Mouse (Mus musculus) stomach, embryonic 14.5 days (tissue): ENCODE results near the gene Wiz. TPM values are rescaled to one million over a fixed set of nuclear protein-coding genes. Genes with fewer than 3 reads are reported as not detected.

Experiments used
- ATAC-seq: fragments of 200-750 bp; cut with Nextera tagmentation; 2 replicates; pipeline ENCODE4 v1.8.0; 2017; ENCODE audit warnings: low read depth, moderate TSS enrichment; ENCODE audit not compliant: insufficient number of reproducible peaks, insufficient read depth, low FRiP score
- H3K27ac ChIP-seq: fragments of 300-500 bp; sonication (generic); 2 replicates; pipeline ENCODE4 v1.5.1; 2014; ENCODE audit warnings: mild to moderate bottlenecking, low read length, moderate library complexity, mixed read lengths
- H3K27me3 ChIP-seq: fragments of 300-500 bp; sonication (generic); 2 replicates; pipeline ENCODE4 v1.6.1; 2014; ENCODE audit warnings: low read length, control low read depth, mixed read lengths; ENCODE audit not compliant: control insufficient read depth, insufficient read depth
- H3K36me3 ChIP-seq: fragments of 300-500 bp; sonication (generic); 2 replicates; pipeline ENCODE4 v1.6.1; 2014; ENCODE audit warnings: mild to moderate bottlenecking, control low read depth, low read length, moderate library complexity, mixed read lengths; ENCODE audit not compliant: control insufficient read depth, insufficient read depth
- H3K4me1 ChIP-seq: fragments of 300-500 bp; sonication (generic); 2 replicates; pipeline ENCODE4 v1.6.1; 2014; ENCODE audit warnings: low read length, control low read depth, mixed read lengths; ENCODE audit not compliant: control insufficient read depth, insufficient read depth
- H3K4me2 ChIP-seq: fragments of 300-500 bp; sonication (generic); replicated peaks from 2 replicates; pipeline ENCODE4 v1.6.1; 2014; ENCODE audit warnings: low read depth, low read length, control low read depth
- H3K4me3 ChIP-seq: fragments of 300-500 bp; sonication (generic); 2 replicates; pipeline ENCODE4 v1.5.1; 2014; ENCODE audit warnings: low read depth, low read length, control low read depth
- H3K9ac ChIP-seq: fragments of 300-500 bp; sonication (generic); replicated peaks from 2 replicates; pipeline ENCODE4 v1.6.1; 2014; ENCODE audit warnings: low read depth, mild to moderate bottlenecking, control low read depth, low read length, moderate library complexity, mixed read lengths
- H3K9me3 ChIP-seq: fragments of 300-500 bp; sonication (generic); 2 replicates; pipeline ENCODE4 v1.6.1; 2016; ENCODE audit warnings: low read depth, low read length, control low read depth; ENCODE audit not compliant: control insufficient read depth
- WGBS: fragments of 180-500 bp; shearing (Covaris S2); extraction: QIAGEN DNeasy Blood & Tissue Kit; methylation state at CpG from one replicate; pipeline ENCODE4 v1.1.7; 2014; 5-methylcytosine and 5-hydroxymethylcytosine counted together
- microRNA-seq: library from miRNA; unstranded; fragments of <30 nt; microRNA quantifications from one replicate; pipeline ENCODE4, GENCODE M21; 2016
- polyA plus RNA-seq: library from polyadenylated mRNA; unstranded; fragments of >200 nt; fragmentation: Nextera tagmentation; extraction: Ambion mirVana; gene quantifications from 2 replicates; pipeline ENCODE4 v1.2.1, GENCODE M21; 2014

The Wiz gene
- polyA plus RNA-seq, 1 experiment from 2014 or later = 32.2 TPM

- no peak overlapping the region for H3K9ac ChIP-seq
- no peak overlapping the region for H3K4me2 ChIP-seq
- H3K4me3 ChIP-seq = no peak overlapping the region
- peaks cover 18% of the 10 kb centered on the region; the same call in 1 of the 2 replicates for H3K4me1 ChIP-seq
- no peaks in the 10 kb centered on the region for H3K27me3 ChIP-seq
- peaks cover 53% of the 10 kb centered on the region for H3K36me3 ChIP-seq
- no peak overlapping the region for H3K27ac ChIP-seq
- no peaks in the 10 kb centered on the region for H3K9me3 ChIP-seq
- 89% methylated on average over 3 of the region's 3 CpGs for WGBS
- ATAC-seq = no peak
These were observed 71.5 kb downstream of the Wiz start for GRCm38 (mm10) chr17:32317708-32318107.

- H3K27ac ChIP-seq = no peak overlapping the region
- H3K36me3 ChIP-seq = peaks cover 60% of the 10 kb centered on the region
- no peak overlapping the region for H3K9ac ChIP-seq
- H3K27me3 ChIP-seq = no peaks in the 10 kb centered on the region
- no peak for ATAC-seq
- no peak overlapping the region for H3K4me2 ChIP-seq
- H3K4me1 ChIP-seq = peaks cover 15% of the 10 kb centered on the region; the same call in 1 of the 2 replicates
- H3K9me3 ChIP-seq = no peaks in the 10 kb centered on the region
- H3K4me3 ChIP-seq = no peak overlapping the region
- WGBS = 93% methylated on average over 8 of the region's 8 CpGs
These were observed 72.2 kb downstream of the Wiz start for GRCm38 (mm10) chr17:32317032-32317431.

GRCm38 (mm10) chr17:32315560-32315959, 73.7 kb downstream of the Wiz start:
- peaks cover 68% of the 10 kb centered on the region for H3K36me3 ChIP-seq
- no peak for ATAC-seq

GRCm38 (mm10) chr17:32313892-32314291, 75.3 kb downstream of the Wiz start:
- no peaks in the 10 kb centered on the region for H3K9me3 ChIP-seq
- H3K9ac ChIP-seq = no peak overlapping the region
- whole genome bisulfite sequencing = 72% methylated on average over 5 of the region's 5 CpGs
- no peak overlapping the region for H3K4me2 ChIP-seq
- H3K27ac ChIP-seq = no peak overlapping the region
- peaks cover 4% of the 10 kb centered on the region; the same call in 1 of the 2 replicates for H3K4me1 ChIP-seq
- H3K27me3 ChIP-seq = no peaks in the 10 kb centered on the region
- H3K4me3 ChIP-seq = no peak overlapping the region
- peaks cover 85% of the 10 kb centered on the region for H3K36me3 ChIP-seq
- ATAC-seq = no peak

More at GRCm38 (mm10) chr17:32315560-32315959, 73.7 kb downstream of the Wiz start:
- Histone ChIP-seq H3K9ac (no peak overlapping the region), H3K9me3 (no peaks in the 10 kb centered on the region), H3K4me1 (peaks cover 12% of the 10 kb centered on the region; the same call in 1 of the 2 replicates), H3K27ac (no peak overlapping the region), H3K27me3 (no peaks in the 10 kb centered on the region), H3K4me2 (no peak overlapping the region), H3K4me3 (no peak overlapping the region)
- WGBS = 97% methylated on average over 5 of the region's 5 CpGs

- Histone ChIP-seq H3K9me3 (no peaks in the 10 kb centered on the region), H3K4me3 (no peak overlapping the region), H3K9ac (no peak overlapping the region), H3K36me3 (peaks cover 92% of the 10 kb centered on the region), H3K4me1 (no peaks in the 10 kb centered on the region), H3K4me2 (no peak overlapping the region), H3K27me3 (no peaks in the 10 kb centered on the region), H3K27ac (no peak overlapping the region)
- 92% methylated on average over 8 of the region's 8 CpGs for WGBS
- ATAC-seq = no peak
These were observed 76.4 kb downstream of the Wiz start for GRCm38 (mm10) chr17:32312801-32313200.

- H3K4me1 ChIP-seq = no peaks in the 10 kb centered on the region
- peaks cover 90% of the 10 kb centered on the region for H3K36me3 ChIP-seq
- no peak overlapping the region for H3K4me2 ChIP-seq
- no peak overlapping the region for H3K4me3 ChIP-seq
- ATAC-seq = no peak
- no peak overlapping the region for H3K9ac ChIP-seq
- no peaks in the 10 kb centered on the region for H3K27me3 ChIP-seq
- no peak overlapping the region for H3K27ac ChIP-seq
- WGBS = 92% methylated on average over 4 of the region's 4 CpGs
- H3K9me3 ChIP-seq = no peaks in the 10 kb centered on the region
These were observed 81.3 kb downstream of the Wiz start for GRCm38 (mm10) chr17:32307963-32308362.

Small RNAs within 50 kb of the gene (microRNA-seq; reads per million reads assigned to microRNA genes)
- gene Gm22201 = not detected

Other genes with a start within 250 kb of the Wiz start
- 21.4 and 22.2 TPM in 2 replicates for gene Notch3, start 222.6 kb downstream of the Wiz start, polyA plus RNA-seq
- gene Ephx3, start 199.9 kb downstream of the Wiz start, polyA plus RNA-seq = 0.16 and 0.42 TPM in 2 replicates
- gene Brd4, start 104.7 kb downstream of the Wiz start, polyA plus RNA-seq = 98.5 and 103 TPM in 2 replicates
- 56.5 and 62.3 TPM in 2 replicates for gene Akap8, start 68.2 kb downstream of the Wiz start, polyA plus RNA-seq
- gene Akap8l, start 38.8 kb downstream of the Wiz start, polyA plus RNA-seq = 84.3 and 88.6 TPM in 2 replicates
- 1.3 and 1.5 TPM in 2 replicates for gene Rasal3, start 14.1 kb upstream of the Wiz start, polyA plus RNA-seq
- gene Pglyrp2, start 34.7 kb upstream of the Wiz start, polyA plus RNA-seq = 0.17 TPM in 1 of 2 replicates, not detected in the other
- 0.34 and 0.45 TPM in 2 replicates for gene Cyp4f39, start 63.3 kb upstream of the Wiz start, polyA plus RNA-seq
- 10.1 and 10.6 TPM in 2 replicates for gene Cyp4f17, start 116.6 kb upstream of the Wiz start, polyA plus RNA-seq
- 19.9 and 21.6 TPM in 2 replicates for gene Cyp4f16, start 147.1 kb upstream of the Wiz start, polyA plus RNA-seq
- gene Cyp4f37, start 231.9 kb upstream of the Wiz start, polyA plus RNA-seq = not detected in 2 replicates